Mouse (Mus musculus): ENCODE measurements around the gene Fat3.
A peak's percentile ranks its signal among the peaks of the same experiment; 100 is the strongest.

The Fat3 gene

DNA sequence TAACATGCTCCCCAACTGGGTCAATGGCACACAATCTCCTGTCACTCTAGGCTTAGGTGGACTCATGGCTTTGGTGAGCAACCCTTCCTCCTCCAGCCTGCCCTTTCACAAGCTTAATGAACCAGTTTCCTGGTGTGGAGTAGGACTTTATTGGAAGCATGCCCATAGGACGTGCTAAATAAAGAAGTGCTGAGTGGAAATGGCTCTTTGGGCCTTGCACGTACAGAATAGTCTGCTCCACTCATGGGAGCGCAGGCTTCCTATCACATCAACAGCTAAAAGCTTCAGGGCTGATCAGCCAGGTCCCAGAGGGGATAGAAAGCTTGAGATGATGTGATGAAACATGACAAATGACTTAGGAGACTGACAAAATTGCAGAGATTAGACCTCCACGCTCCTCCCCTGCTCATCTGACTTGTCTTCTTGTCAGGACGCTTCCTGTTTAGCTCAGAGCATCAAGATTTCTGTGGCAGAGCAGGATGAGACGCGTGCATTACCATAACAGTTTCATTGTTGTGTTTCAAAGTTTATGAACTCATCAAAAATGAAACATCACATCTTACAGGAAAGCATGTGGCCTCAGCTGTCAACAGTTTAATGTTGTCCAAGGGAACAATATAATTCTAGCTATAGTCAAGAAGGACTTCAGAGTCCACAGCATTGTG lies 386.1 kb downstream of the Fat3 start:
- DNase-seq, result no peak

DNA sequence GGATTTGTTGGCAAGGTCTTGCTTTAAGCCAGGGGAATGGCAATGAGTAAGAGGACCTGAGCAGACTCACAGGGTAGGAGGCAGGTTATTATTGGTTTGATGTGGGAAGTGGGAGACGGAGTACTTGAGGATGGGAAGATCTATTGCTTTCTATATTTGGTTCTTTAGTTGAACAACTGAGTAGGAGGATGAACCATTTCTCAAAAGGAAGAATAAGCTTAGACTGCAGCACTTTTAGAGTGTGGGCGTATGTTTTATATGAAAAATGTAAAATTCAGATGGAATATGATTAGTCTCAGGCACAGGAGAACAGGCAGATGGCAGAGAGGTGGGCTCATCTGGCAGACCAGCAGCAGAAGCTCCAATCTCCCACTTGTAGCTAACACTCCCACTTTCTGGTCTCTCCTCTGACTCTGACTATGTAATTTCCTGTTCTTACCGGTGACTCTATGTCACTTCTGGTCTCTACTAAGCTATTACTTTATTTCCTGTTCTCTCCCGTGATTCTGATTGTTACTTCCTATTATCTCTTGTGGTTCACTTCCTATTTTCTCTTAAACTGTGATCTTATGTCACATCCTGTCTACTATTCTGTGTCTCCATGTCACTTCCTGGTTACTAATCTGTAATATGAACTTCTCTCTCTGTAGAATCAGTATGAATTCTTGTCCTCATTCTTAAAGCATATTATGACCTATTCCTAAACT lies 387.0 kb downstream of the Fat3 start:
- DNase-seq, result no peak

DNA sequence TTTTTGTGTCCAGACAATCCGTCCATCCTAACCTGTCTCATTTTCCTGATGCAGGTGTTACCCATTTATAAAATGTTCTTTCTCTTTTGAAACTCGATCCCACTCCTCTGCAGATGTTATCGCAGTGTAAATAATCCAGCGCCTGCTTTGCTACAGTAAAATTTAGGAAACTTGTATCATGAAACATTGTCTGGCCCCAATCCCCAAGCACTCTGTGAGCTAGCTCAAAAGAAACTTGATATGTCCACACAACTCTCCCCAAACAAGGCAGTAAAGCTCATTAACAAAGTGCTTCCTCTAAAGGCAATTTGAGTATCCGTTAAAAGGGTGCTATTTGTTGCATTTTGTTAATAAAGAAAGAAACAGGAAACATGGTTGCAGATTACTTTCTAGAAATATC lies 393.2 kb downstream of the Fat3 start:
- no peak for DNase-seq

DNA sequence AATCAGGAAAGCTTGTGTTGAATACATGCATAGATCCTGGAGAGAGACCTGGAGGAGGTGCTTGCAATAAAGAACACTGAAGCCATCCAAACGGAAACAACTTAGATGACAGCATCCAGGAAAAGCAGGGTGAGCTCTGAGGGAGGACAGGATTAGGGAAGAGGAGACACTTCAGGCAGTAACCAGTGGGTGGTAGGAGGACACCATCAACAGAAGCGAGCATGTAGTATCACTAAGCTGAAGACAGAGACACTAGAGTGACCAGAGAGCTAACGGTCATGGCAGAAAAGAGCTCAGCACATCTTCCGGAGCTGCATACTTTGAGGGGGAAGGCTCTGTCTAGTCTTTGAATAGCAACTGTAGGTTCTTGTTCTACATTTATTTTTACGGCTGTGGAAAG lies 393.7 kb downstream of the Fat3 start:
- DNase-seq, result peak; percentile 8

DNA sequence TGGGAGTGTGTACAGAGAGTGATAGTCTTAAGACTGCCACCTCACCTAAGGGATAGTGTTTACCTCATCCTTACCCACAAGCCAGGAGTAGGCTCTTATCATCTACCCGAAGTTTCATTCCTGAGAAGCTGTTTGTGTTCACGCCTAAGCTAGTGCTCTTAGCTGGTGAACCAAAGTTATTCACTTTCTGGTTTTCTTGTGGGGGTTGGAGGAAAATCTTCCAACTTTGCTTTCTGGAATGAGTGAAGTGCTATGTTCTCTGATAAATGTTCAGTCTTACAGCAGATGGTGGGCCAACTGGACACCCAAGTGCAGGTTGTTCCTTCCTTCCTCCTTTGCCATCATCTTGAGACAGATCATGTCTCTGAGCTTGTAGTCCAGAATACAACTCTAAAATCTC lies 402.5 kb downstream of the Fat3 start:
- no peak for DNase-seq

DNA sequence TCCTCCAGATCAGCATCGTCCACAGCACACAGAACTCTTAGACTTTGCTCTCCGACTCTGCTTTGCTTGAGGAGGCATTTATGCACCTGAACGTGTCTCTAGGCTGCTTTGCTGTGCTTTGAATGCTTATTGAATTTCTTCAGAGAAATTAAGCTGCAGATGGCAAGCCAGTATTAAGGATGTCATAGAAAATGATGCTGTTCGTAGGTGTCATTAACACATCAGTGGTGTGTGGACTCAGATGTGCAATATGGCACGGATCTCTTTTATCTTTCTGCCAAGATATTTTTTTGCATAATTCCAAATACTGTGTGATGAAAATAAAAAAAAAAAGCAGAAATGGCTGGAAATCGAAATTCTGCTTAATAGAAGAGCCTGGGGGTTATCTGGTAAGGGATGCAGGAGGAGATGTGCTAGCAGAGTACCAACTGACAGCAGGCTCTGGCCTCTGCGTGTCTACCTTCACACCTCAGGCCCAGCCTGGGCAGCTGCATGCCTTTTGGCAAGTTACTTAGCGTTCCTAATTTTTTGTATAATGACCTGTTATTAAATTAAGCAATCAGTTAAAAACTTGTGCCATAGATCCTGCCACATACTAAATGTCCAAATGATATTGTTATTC lies 407.9 kb downstream of the Fat3 start:
- no peak for DNase-seq

DNA sequence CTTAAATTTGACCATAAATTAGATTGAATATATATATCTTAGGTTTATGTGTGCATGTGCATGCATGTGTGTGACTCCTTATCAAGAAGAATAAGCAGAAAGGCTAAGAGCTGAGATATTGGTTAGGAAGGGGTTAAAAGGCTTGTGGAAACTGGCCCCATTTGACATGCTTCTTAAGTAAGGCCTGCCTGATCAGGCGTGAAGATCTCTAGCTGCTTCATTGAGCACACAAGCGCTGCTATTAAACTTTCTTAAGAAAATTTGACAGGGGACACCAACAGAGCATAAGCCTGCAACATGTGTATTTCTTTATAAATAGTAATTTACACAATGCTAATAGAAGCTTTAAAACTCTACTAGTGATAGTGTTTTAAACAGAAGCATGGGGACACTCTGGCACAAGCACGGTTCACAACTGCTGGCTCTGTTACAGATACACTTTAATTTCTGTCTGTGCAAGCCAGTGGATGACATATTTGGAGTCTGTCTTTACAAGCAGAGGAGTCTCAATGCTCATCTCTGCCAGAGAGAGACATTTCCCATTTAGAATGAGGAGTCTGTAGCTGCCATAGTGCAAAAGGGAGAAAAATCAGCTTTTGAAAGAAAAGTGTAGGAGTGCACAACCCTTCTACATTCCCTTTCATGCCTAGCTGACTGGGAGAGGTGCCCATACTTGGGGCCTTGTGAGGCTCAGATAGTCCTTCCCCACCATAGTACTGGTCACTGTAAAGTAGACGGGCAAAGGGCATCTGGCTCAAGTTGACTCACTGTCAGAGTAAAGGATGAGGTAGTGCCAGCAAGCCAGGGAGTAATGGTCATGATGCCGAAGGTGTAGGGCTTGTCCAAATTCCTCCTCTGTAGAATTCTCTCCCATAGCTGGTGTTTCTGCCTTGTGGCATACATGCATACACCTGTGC lies 408.8 kb downstream of the Fat3 start:
- DNase-seq, result peak; percentile 56

DNA sequence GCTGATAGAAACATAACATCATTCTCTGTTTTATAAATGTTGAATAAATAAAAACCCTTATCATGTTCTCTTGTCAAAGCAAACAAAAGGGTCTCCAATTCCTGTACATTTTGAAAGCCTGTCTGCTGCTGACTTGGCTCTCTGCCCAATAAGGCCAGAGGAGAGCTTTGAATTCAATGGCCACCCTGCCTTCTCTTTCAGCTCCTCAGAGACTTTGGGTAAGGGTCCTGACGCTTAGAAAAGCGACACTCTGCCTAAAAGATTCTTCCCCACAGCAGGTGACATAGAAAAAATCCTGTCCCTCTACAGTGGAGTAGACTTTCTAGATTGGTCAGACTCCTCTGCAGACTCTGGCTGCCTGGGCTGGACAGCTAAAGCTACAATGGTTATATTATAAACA lies 421.8 kb downstream of the Fat3 start:
- no peak for DNase-seq

DNA sequence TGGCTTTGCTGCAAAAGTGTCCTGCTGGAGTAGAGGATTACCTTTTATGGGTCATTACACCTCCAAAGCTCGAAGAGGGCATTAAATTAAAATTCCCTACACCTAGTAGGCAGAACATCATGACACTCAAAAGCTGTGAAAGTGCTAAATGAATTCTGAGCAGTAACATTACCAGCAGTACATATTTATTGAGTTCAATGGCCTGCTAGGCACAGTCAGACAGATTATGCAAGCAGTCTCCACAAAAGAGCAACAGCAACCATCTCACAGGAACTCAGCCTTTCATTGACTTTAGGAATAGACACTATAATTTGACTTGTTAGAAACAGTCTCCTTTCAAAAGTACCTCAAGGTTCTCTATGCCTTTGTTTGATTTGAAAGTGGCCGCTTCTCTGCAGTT lies 426.4 kb downstream of the Fat3 start:
- no peak for DNase-seq

DNA sequence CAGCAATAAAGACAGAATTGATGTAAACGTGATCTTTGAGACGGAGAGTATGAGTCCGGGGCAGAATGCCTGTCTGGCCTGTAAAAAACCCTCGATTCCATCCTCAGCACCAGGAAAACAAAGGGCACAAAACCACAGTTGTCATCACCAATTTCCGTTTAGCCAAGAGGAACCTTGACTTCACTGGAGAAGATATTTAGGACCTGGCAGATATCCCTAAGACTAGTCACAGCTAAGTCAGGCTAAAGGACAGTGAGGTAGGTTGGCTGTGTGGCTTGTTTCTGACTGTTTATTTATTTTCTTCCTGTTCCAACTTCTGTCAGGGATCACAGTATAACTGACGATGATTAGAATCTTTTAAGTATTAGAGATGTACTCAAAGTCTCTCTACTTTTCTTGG lies 427.0 kb downstream of the Fat3 start:
- no peak for DNase-seq

DNA sequence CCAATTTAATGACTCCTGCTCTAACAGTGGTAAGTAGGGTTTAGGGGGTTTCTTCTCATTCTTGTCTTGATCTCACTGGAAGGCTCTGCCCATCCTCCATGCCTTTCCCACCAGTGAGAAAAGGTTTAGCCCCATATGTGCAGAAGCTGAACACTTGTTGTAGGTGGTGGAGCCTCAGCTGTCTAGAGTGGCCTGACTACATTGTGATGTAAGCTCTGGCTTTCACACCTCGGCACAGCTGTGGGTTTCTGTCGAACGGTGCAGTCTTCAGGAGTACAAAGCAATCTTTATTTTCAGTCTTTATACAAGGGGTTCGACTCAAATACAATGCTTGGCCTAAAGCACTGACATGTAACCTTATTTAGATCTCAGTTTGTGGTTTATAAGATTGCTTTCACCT lies 437.6 kb downstream of the Fat3 start:
- DNase-seq, result no peak

DNA sequence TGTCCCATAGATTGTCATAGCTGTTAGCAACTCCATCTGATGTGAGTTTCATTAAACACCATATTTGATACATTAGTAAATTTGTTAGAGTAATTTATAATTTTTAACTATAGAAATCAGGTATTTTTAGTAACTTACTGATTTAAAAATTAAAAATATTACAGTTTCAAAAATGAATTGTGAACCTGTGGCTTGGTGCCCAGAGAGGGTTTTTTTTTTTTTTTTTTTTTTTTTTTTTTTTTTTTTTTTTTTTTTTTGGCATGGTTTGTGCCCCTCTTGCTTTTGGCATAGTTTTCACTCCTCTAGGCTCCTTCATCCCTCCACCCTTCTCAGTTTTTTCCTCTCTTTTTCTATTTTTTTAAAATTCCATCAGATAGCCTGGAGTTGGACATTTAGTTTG lies 438.6 kb downstream of the Fat3 start:
- no peak for DNase-seq

DNA sequence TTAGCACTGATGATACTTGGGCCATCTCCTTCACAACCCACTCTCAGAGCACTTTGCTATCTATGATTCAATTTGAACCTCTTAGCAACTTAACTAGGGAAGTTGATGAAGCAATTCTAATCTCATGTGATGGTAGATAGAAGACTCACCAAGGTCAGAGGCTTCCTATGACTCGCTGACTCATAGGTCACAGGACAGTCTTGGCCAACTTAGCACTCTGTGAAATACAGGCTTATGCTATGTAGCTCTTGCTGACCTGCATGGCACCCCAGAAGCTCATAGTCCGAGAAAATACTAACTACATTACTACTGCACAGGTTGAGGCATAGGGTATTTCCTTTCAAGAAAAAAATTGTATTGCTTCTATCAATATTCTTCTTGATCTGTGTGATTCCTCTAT lies 454.4 kb downstream of the Fat3 start:
- no peak for DNase-seq

DNA sequence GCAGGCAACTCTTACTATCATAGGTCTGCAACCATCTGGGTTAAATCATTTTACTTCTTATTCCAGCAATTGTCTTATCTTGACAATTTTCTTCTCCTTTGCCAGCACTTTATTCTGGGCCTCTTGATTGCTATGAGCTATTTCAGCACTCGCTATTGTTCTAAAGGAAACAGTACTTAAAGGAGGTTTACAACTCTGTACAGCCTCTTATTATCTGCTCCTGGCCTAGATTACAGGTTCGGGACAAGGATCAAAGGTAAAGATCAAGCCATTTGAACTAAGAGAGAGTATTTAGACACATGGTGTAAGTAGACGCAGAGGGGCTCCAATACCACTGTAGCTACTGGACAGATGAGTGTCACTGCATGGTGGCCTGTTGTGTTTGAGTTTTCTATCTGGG lies 463.7 kb downstream of the Fat3 start:
- DNase-seq, result no peak

DNA sequence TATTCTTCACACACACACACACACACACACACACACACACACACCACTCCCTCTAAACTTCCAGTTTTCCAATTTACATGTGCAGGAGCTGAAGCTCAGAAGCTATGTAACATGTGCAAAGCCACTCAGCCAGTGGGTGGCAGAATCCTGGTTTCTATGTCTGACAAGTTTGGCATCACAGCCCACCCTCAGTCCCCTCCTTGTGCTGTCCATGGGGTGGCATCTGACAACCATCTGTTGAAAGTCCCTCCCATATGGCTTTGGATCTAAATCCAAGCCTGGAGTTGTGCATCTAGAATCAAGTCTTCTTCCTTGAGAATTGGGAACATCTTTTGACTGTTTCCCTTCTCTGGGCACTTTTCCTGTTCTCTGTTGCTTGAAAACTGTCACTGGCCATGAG lies 464.7 kb downstream of the Fat3 start:
- peak; percentile 7 for DNase-seq

DNA sequence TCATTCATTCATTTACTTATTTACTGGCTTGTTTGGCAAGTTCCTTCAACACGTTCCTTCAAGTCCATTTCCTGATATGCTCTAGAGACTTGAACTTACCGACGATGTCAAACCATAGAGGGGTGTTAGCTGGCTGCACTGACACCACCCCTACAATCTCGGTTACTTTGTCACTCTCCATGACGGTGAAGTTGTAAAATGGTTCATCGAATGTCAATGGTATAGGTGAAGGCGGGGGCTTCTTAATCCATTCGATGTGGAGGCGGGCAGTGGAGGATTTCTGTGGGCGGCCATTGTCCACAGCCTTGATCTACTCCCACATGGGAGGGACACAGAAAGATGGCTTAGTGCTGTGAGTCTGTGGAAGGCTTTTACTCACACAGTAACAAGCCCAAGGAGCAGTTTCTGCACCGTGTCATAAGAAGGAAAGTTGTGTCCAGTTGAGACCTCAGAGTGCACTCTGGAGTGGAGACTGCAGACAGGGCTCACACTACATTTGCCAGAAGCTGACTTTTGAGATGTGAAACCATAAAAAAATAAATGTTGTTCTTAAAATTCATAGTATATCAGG lies 471.3 kb downstream of the Fat3 start:
- DNase-seq, result no peak

DNA sequence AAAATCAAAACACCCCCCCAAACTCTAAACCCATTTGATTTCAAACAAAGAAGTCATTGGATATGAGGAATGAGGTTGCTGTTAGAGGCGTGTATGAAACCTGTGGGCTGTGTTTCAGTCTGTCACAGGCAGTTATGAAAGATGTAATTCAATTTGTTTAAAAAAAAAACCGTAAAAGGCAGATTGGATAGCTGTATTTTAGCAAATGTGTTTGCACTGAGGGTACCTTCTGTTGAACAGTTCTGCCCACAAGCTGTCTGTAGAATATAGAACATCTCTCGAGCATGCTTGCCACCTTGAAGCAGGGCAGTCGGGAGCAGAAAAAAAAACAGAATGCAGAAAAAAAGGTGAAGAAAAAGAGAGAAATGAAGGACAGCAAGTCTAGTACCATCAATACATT lies 472.0 kb downstream of the Fat3 start:
- DNase-seq, result no peak

DNA sequence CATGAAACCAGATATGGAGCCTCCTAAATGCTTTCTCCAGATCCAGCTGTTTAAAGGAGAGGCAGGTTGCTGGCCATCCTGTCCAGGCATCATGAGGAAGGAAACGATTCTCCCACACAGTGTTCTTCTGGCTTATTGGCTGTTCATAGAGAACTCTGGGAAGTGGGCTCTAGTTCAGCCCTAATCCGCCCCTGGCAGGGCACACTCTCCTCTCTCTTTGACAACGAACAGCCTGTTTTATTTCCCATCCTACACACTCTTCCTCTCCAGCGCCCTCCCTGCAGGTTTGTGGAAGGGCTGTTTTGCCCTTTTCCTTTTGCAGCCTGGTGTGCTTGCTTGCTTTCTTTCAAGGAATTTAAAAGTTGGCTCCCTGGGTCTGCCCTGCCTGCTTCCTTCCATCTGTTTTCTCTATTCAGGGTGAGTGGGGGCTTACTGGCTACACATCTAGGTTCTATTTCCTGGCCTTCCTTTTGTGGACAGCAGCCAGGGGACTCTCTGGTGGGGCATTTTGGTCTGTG lies 472.6 kb downstream of the Fat3 start:
- peak; percentile 23 for DNase-seq

DNA sequence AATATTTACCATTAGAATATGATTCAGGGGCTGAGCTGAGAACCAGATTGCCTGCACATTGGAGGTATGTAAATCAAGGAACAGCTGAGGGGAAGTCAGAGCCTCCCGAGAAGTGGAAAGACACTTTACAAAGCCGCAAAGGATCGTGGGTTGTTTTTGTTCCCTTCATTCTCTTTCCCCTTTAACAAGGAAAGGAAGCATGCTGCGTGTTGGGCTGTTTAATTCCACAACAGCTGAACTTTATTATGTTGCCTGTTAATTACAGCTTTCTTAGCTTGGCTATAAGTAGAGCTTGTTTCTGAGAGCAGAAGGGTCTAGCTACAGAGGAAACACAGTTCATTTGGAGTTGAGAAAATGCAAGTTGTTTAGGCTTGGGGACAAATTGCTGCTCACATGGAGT lies 475.0 kb downstream of the Fat3 start:
- no peak for DNase-seq

DNA sequence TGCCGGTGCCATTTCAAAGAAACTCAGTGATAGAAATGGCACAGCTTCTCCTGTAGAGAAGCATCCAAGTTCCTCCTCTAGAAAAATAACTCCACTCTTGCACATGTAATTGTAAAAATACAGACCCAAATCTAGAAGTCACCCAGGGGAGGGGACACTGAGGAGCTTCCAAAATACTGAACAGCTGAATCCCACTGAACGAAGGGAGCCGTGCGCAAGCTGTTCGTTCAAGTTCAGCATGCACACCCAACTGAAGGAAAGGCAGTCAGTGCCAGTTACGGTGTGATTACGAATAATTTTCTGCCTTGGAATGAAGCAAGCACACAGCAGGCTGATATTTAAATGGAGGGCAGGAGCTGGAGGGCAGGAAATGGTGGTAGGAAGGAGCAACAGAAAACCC lies 476.4 kb downstream of the Fat3 start:
- no peak for DNase-seq

DNA sequence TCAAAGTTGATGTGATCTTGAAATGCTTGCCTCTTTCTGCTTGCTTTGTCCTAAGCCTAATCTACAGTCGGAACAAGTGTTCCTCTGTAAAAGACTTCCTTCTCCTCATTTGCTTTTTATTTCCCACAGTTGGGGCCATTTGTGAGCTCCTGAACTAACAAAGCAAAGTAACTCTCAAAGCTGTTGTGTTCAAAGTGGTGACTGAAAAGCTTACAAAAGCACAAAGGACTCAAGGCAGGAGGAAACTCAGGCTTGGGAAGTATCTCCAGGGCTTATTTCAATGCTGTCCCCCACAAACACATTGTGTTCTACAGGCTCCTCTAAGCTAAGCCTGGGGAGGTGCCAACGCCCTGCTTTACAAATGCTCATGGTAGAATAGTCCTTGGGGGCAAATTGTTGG lies 487.0 kb downstream of the Fat3 start:
- DNase-seq, result peak; percentile 7

DNA sequence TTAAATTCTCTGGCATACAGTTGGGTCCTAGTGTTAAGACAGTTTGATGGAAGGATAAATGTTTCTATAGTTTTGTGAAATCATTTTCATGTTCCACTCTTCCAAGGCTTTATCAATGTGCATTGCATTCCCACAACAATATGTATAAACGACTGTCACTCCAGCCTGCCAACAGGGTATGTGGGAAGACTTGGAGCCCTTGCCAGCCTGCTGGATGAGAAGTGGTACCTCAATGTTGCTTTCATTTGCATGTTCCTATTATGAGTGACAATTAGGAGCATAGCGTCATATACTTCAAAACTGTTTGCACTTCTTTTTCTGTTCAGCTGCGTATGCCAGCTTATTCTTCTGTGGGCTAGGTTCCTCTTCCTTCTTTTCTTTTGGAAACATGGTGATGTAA lies 489.7 kb downstream of the Fat3 start:
- no peak for DNase-seq

DNA sequence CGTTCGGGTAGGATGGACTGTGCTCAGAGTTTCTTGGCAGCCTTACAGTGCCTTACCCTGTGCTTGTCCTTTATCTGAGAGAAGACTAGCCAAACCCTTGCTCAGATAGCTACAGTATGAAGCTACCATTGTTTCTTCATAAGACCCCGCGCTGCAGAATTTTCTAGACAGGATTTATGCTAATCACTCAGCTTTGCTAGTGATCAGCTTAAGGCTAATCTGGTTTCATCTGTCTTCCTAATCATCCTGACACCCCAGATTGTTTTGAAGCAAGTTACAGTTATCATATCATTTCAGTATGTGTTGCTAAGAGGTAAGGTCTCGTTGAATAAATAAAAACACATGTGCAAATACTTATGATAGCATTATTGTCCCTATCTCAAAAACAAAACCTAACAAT lies 493.6 kb downstream of the Fat3 start:
- no peak for DNase-seq
